Mouse (Mus musculus) testis, adult 2 months (tissue): ENCODE data around the gene Spry1.

Experiments used
- CTCF ChIP-seq: fragments of 200-500 bp; IDR thresholded peaks from 2 replicates; pipeline ENCODE4 v1.5.1; 2012; ENCODE audit warnings: low read depth, mild to moderate bottlenecking, inconsistent platforms, low read length, moderate library complexity; ENCODE audit not compliant: control insufficient read depth, insufficient read depth, insufficient replicate concordance
- POLR2A ChIP-seq: fragments of 200-500 bp; IDR thresholded peaks from 2 replicates; pipeline ENCODE4 v1.6.1; 2012; ENCODE audit warnings: low read depth, mild to moderate bottlenecking, inconsistent platforms, low read length, moderate library complexity; ENCODE audit not compliant: control insufficient read depth

GRCm38 (mm10) chr3:37597200-37597599, 42.5 kb upstream of the Spry1 start:
- TF ChIP-seq CTCF: no peak
- TF ChIP-seq POLR2A: no peak
